Mouse (Mus musculus) stomach, postnatal 0 days (tissue): ENCODE data around the gene Pou4f1. TPM values are rescaled to one million over a fixed set of nuclear protein-coding genes. Genes with fewer than 3 reads are reported as not detected.

Experiments
- ATAC-seq: fragments of 200-750 bp; cut with Nextera tagmentation; 2 replicates; pipeline ENCODE4 v1.8.0; 2017; ENCODE audit not compliant: low FRiP score, low TSS enrichment
- DNase-seq: peaks from one replicate; pipeline ENCODE4 v3.0.0-alpha.2; 2016; ENCODE audit warnings: low spot score
- H3K27ac ChIP-seq: fragments of 300-500 bp; sonication (generic); replicated peaks from 2 replicates; pipeline ENCODE4 v1.5.1; 2014; ENCODE audit warnings: mild to moderate bottlenecking, control low read depth
- H3K27me3 ChIP-seq: fragments of 300-500 bp; sonication (generic); 2 replicates; pipeline ENCODE4 v1.6.1; 2014; ENCODE audit warnings: low read length; ENCODE audit not compliant: control insufficient read depth, insufficient read depth
- H3K36me3 ChIP-seq: fragments of 300-500 bp; sonication (generic); 2 replicates; pipeline ENCODE4 v1.6.1; 2014; ENCODE audit warnings: low read length, mixed read lengths; ENCODE audit not compliant: control insufficient read depth, insufficient read depth
- H3K4me1 ChIP-seq: fragments of 300-500 bp; sonication (generic); replicated peaks from 2 replicates; pipeline ENCODE4 v1.6.1; 2014; ENCODE audit warnings: antibody characterized with exemption; ENCODE audit not compliant: control insufficient read depth, insufficient read depth
- H3K4me2 ChIP-seq: fragments of 300-500 bp; sonication (generic); replicated peaks from 2 replicates; pipeline ENCODE4 v1.6.1; 2014; ENCODE audit warnings: low read depth, mild to moderate bottlenecking, control low read depth, moderate library complexity
- H3K4me3 ChIP-seq: fragments of 300-500 bp; sonication (generic); 2 replicates; pipeline ENCODE4 v1.5.1; 2014; ENCODE audit warnings: low read depth, low read length, control low read depth
- H3K9ac ChIP-seq: fragments of 300-500 bp; sonication (generic); 2 replicates; pipeline ENCODE4 v1.6.1; 2014; ENCODE audit warnings: mild to moderate bottlenecking, low read length, control low read depth, mixed read lengths
- H3K9me3 ChIP-seq: fragments of 300-500 bp; sonication (generic); 2 replicates; pipeline ENCODE4 v1.6.1; 2016; ENCODE audit warnings: low read length; ENCODE audit not compliant: control insufficient read depth
- CTCF ChIP-seq: IDR thresholded peaks from 2 replicates; pipeline ENCODE4 v1.5.1; 2016; ENCODE audit warnings: antibody characterized with exemption, low read depth, mild to moderate bottlenecking, moderate library complexity
- EP300 ChIP-seq: optimal IDR thresholded peaks from 2 replicates; pipeline ENCODE3; 2016; ENCODE audit warnings: antibody characterized with exemption
- WGBS: fragments of 180-500 bp; shearing (Covaris S2); extraction: QIAGEN DNeasy Blood & Tissue Kit; methylation state at CpG from one replicate; pipeline ENCODE4 v1.1.7; 2014; 5-methylcytosine and 5-hydroxymethylcytosine counted together
- polyA plus RNA-seq: library from polyadenylated mRNA; unstranded; fragments of >200 nt; fragmentation: Nextera tagmentation; extraction: Ambion mirVana; gene quantifications from 2 replicates; pipeline ENCODE4 v1.2.1, GENCODE M21; 2015

Pou4f1 gene
- polyA plus RNA-seq, 1 experiment from 2014 or later: 0.19 TPM

GRCm38 (mm10) chr14:104475438-104475837 is 7.6 kb upstream of the Pou4f1 start:
- H3K36me3 ChIP-seq: peaks cover 5% of the 10 kb centered on the region; the same call in 1 of the 2 replicates
- H3K27me3 ChIP-seq: peaks cover 20% of the 10 kb centered on the region; the same call in 1 of the 2 replicates
- no peak for ATAC-seq
- DNase-seq: no peak
- 77% methylated on average over 1 of the region's 1 CpGs for WGBS
- H3K9ac ChIP-seq: no peak overlapping the region
- H3K4me2 ChIP-seq: no peak overlapping the region
- H3K4me3 ChIP-seq: no peak overlapping the region
- TF ChIP-seq CTCF (no peak), EP300 (no peak)
- H3K9me3 ChIP-seq: no peaks in the 10 kb centered on the region
- no peak overlapping the region for H3K27ac ChIP-seq
- H3K4me1 ChIP-seq: 0 out of 2 replicates have a peak, but pooled peaks cover 2% of the 10 kb centered on the region

GRCm38 (mm10) chr14:104468623-104468970 is 798 bp upstream of the Pou4f1 start:
- H3K9me3 ChIP-seq: no peaks in the 10 kb centered on the region
- peaks cover 42% of the 10 kb centered on the region for H3K27me3 ChIP-seq
- DNase-seq (no peak), ATAC-seq (no peak)
- TF ChIP-seq CTCF (no peak), EP300 (no peak)
- no peak overlapping the region for H3K27ac ChIP-seq
- no peaks in the 10 kb centered on the region for H3K36me3 ChIP-seq
- WGBS: 7% methylated on average over 6 of the region's 6 CpGs
- no peak overlapping the region for H3K4me3 ChIP-seq
- no peak overlapping the region for H3K4me2 ChIP-seq
- no peak overlapping the region for H3K9ac ChIP-seq
- peaks cover 5% of the 10 kb centered on the region; the same call in 1 of the 2 replicates for H3K4me1 ChIP-seq

GRCm38 (mm10) chr14:104467133-104467965 is 450 bp downstream of the Pou4f1 start:
- 2% methylated on average over 35 of the region's 101 CpGs for WGBS
- H3K9ac ChIP-seq: 0 out of 2 replicates have a peak overlapping the region, but pooled peaks have one; percentile 18
- H3K27me3 ChIP-seq: peaks cover 49% of the 10 kb centered on the region
- no peaks in the 10 kb centered on the region for H3K9me3 ChIP-seq
- H3K4me3 ChIP-seq: peak overlapping the region; percentile 45
- H3K4me2 ChIP-seq: peak overlapping the region; percentile 78
- no peaks in the 10 kb centered on the region for H3K36me3 ChIP-seq
- ATAC-seq (peak; percentile 5; the same call in 1 of the 2 replicates), DNase-seq (no peak)
- no peak for TF ChIP-seq CTCF
- H3K4me1 ChIP-seq: peaks cover 3% of the 10 kb centered on the region; the same call in 1 of the 2 replicates
- no peak overlapping the region for H3K27ac ChIP-seq

- no peak for DNase-seq
- TF ChIP-seq CTCF: no peak
- TF ChIP-seq EP300: no peak
Observed at GRCm38 (mm10) chr14:104466557-104466956, 1.2 kb downstream of the Pou4f1 start.

GRCm38 (mm10) chr14:104465483-104466235 is 2.1 kb downstream of the Pou4f1 start:
- no peak overlapping the region for H3K9ac ChIP-seq
- peak overlapping the region; percentile 23 for H3K4me3 ChIP-seq
- peaks cover 39% of the 10 kb centered on the region for H3K27me3 ChIP-seq
- peaks cover 3% of the 10 kb centered on the region; the same call in 1 of the 2 replicates for H3K4me1 ChIP-seq
- H3K9me3 ChIP-seq: no peaks in the 10 kb centered on the region
- no peak overlapping the region for H3K27ac ChIP-seq
- no peaks in the 10 kb centered on the region for H3K36me3 ChIP-seq
- under 1% methylated on average over 62 of the region's 64 CpGs for WGBS
- DNase-seq (peak; percentile 47), ATAC-seq (no peak)
- peak overlapping the region; percentile 78 for H3K4me2 ChIP-seq
- TF ChIP-seq CTCF (peak; percentile 28; the same call in 1 of the 2 replicates), EP300 (no peak)

More at GRCm38 (mm10) chr14:104466557-104466956, 1.2 kb downstream of the Pou4f1 start:
- Histone ChIP-seq H3K9me3 (no peaks in the 10 kb centered on the region), H3K27ac (no peak overlapping the region), H3K36me3 (no peaks in the 10 kb centered on the region), H3K27me3 (peaks cover 47% of the 10 kb centered on the region), H3K4me3 (peak overlapping the region; percentile 45; the same call in 1 of the 2 replicates), H3K4me2 (peak overlapping the region; percentile 78), H3K9ac (no peak overlapping the region), H3K4me1 (peaks cover 3% of the 10 kb centered on the region; the same call in 1 of the 2 replicates)
- ATAC-seq: no peak
- WGBS: 1% methylated on average over 25 of the region's 43 CpGs
